Mouse (Mus musculus) G1E (cell line): Measurements from ENCODE around the gene Spock1.

Source experiments
- CTCF ChIP-seq: IDR thresholded peaks from 2 replicates; pipeline ENCODE4 v1.5.1; 2012; ENCODE audit warnings: low read depth, low read length, inconsistent platforms, mixed read lengths
- POLR2AphosphoS5 ChIP-seq: IDR thresholded peaks from 2 replicates; pipeline ENCODE4 v1.6.1; 2012; ENCODE audit warnings: low read depth, low read length, inconsistent platforms; ENCODE audit not compliant: insufficient replicate concordance
- TAL1 ChIP-seq: conservative IDR thresholded peaks from 2 replicates; pipeline ENCODE4 v1.6.1; 2012; ENCODE audit warnings: low read depth, low read length, inconsistent platforms, mixed read lengths

DNA sequence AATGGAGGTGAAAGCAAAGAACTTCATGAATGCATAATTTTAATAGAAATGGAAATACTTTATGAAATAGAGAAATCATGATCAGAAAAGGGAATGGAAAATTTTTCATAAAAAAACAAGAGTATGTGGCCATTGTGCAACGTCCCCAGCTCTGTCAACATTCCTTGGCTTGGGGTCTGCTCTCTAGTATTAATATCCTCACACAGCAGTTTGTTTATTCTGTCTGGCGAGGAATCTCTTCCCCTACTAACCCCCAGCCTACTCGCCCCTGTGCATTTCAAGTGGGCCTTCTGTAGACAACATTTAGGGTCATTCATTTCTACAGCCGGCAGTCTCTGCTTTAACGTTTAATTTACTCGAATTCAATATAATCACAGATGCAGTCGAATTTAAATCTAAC, 181.5 kb downstream of the Spock1 start:
- no peak for TF ChIP-seq CTCF
- TF ChIP-seq POLR2AphosphoS5 = no peak
- no peak for TF ChIP-seq TAL1
